Mouse (Mus musculus): Measurements from ENCODE around the gene Fate1. TPM values are rescaled to one million over a fixed set of nuclear protein-coding genes. Genes with fewer than 3 reads are reported as not detected.

The Fate1 gene
- total RNA-seq, 2 experiments from 2014 or later: not detected

DNA sequence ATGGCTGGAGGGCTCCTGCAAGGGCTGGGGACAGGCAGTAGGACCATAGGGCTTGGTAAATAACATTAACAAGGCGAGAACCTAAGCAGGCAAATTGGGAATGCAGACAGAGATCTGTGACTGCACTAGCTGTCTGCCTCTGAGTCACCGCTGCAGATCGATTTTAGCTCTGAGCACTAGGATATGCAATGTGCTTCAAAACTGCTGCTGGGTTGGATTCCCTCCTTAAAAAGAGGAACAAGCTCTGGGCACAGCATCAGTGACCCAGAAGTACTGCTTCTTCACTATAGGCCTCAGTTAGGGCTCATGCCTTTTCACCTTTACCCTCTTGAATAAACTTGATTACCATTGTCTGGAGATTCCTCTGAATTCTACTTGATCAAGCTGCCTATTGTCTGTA is 50.8 kb downstream of the Fate1 start:
- ATAC-seq (replicated peaks; ENCODE audit: low FRiP score, low TSS enrichment, poor library complexity, severe bottlenecking): no peak

Other genes starting within 250 kb of the Fate1 start
- 20.4 and 27.3 TPM in 2 replicates for gene Vma21, start 157.1 kb upstream of the Fate1 start, total RNA-seq (2014; fragmentation: Nextera tagmentation)
- gene Vma21, start 157.1 kb upstream of the Fate1 start, total RNA-seq (2017): 13.5 and 17.6 TPM in 2 replicates
- not detected in 2 replicates for gene Gm1141, start 52.0 kb upstream of the Fate1 start, total RNA-seq (2014; fragmentation: Nextera tagmentation)
- not detected in 2 replicates for gene Gm1141, start 52.0 kb upstream of the Fate1 start, total RNA-seq (2017)
- not detected in 2 replicates for gene Prrg3, start 10.4 kb upstream of the Fate1 start, total RNA-seq (2014; fragmentation: Nextera tagmentation)
- gene Prrg3, start 10.4 kb upstream of the Fate1 start, total RNA-seq (2017): not detected in 2 replicates
- not detected in 2 replicates for gene Cnga2, start 18.9 kb downstream of the Fate1 start, total RNA-seq (2014; fragmentation: Nextera tagmentation)
- not detected in 2 replicates for gene Cnga2, start 18.9 kb downstream of the Fate1 start, total RNA-seq (2017)
- not detected in 2 replicates for gene Magea4, start 249.0 kb downstream of the Fate1 start, total RNA-seq (2014; fragmentation: Nextera tagmentation)
- not detected in 2 replicates for gene Magea4, start 249.0 kb downstream of the Fate1 start, total RNA-seq (2017)